Mouse (Mus musculus) cerebellum, adult (tissue): ENCODE measurements at regions not wholly inside any gene's neighbourhood (a gene's known extent, or its start where the extent isn't known, plus 50 kb on each side); places are given as distances from the start of the nearest gene placed in this dataset.

Experiments used
- ATAC-seq: cut with Nextera tagmentation; 2 replicates; pipeline ENCODE4 v1.9.2; 2017; ENCODE audit warnings: mild to moderate bottlenecking, moderate library complexity, mixed read lengths; ENCODE audit not compliant: insufficient number of reproducible peaks, low FRiP score, low TSS enrichment

DNA sequence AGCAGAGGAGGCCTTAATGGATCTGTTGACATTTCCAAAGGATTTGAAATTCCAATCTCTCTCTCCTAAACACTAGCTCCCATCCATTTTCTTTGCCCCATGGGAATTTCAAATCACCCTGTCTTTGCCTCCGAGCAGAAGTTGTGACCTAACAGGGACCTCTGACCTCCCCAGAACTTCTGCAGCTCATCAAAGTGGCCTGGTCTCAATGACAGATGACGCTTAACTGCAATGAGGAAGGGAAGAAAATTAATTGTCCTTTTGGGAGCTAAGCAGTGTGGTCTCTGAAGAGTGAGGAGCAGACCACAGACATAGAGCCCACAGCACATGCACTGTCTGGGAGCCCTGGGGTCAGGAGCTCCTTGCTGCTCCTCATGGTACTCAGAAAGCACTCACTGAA is 155.3 kb downstream of the Tox3 start:
- ATAC-seq, result no peak

DNA sequence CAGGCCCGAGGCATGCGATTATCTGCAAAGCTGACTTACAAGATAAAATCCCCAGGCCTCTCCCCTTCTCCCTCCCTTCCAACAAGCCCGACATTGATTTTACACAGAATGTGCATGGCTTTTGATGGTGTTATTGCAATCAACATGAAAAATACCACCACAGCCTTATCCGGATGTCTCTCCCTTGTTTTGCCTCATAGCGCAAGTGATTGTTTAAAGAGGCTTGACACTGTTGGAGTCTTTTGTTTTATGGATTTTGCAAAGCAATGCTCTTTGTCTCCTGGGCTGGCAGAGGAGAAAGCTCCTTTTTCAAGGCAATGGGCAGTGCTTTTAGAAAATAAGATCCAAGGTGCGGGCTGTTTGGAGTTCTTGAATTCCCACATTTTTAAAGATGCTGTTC is 165.3 kb downstream of the Tox3 start:
- no peak for ATAC-seq

DNA sequence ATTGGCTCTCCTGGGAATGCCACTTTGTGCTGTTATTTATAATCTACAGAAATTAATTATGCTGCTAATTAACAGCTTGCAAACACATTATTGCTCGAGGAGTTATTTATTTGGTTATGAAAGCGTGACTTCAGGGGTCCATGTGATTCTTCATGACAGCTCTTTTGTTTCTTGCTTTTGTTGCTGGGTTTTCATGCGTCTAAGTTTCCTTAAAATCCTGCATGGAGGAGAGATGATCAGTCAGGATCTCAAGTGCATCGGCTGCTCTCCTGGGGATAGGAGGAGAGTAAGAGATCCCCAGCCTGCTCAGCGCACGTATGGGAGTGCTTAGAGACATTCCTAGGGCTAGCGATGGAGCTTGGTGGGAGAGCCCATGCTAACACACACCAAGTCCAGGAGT is 171.4 kb downstream of the Tox3 start:
- no peak for ATAC-seq

DNA sequence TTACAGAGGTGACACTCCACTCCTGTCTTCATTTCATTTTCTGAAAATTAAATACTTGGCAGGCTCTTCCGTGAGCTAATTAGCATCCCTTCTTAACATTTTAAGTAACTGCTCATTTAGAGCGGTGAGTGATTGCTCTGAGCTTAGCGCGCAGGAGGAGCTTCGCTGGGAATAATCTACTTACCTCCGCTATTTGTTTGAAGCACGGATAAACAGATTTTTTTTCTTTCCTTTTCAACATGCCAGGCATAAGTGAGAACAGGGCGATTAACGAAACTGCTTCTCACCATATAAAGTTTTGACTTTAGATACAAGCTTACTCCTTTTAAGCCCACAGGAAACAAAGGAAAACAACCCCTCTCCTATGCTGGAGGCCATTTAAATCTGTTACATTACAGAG is 171.8 kb downstream of the Tox3 start:
- ATAC-seq, result no peak

DNA sequence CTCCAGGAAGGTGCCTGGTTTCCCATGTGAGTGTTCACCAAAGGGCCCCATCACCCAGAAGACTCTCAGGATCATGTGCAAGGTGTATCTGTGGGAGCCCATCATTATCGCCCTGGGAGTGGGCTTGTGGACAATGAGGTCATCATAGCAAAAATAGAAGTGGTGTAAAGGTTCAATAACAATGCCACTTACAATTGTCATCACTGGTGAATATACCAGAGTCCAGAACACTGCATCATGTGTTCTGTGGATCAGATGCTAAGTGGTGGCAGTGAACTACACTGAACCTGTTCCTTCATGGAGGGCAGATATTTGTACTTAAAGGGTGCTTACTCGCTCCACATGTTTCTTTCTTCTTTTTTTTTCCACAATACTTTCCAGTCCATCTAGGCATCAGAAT is 181.5 kb downstream of the Tox3 start:
- ATAC-seq, result no peak

DNA sequence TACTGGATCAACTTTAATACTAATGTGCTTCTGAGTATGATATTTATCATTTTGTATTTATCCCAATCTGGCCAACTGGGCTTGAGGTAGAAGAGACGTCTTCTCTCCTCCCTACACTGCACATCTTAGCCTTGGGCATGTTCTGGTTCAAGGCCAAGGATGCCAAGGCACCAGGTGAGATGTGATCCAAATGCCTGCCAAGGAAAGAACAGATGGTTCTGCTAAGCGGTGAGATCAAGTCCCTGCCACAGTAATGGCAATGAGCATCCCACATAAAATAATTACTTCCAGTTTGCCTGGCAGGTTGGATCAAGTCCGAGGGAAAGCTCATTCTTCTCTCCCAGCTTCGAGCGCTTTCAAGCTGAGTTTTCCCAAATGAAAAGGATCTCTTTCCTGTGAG is 196.7 kb downstream of the Tox3 start:
- peak; percentile 72 for ATAC-seq

DNA sequence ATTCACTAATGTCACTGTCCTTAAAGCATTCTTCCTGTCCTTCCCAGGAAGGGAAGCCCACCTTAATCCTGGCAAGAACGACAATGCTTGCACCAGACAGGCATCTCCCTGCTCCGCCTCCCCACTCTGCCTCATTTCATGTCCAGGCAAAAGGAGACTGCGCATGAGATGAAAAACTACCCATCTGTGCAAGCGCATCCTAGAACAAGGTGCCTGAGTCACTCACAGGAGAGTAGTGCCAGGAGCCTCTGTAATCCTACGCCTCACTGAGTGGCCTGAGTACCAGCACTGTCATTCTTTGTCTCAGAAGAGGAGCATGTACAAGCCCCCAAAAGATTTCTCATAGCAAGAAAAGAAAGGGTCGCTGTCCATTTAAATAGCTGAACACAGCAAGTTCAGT is 198.2 kb downstream of the Tox3 start:
- 0 out of 2 replicates have a peak, but pooled peaks have one; percentile 48 for ATAC-seq

DNA sequence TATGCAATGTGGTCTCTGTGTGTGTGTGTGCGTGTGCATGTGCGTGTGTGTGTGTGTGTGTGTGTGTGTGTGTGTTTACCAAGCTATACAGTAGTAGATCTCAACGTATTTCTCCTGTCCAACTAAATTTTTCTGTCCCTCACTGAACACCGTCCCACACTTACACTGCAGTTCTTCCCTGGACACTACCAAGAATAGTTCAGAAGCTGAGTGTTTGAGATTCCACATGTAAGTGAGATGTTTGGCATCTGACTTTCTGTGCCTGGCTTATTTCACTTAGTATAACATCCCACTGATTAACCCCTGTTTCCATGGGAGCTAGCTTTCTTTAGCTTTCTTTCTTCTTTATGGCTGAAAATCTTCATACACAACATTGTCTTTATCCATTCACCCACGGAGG is 213.5 kb downstream of the Tox3 start:
- ATAC-seq, result no peak

DNA sequence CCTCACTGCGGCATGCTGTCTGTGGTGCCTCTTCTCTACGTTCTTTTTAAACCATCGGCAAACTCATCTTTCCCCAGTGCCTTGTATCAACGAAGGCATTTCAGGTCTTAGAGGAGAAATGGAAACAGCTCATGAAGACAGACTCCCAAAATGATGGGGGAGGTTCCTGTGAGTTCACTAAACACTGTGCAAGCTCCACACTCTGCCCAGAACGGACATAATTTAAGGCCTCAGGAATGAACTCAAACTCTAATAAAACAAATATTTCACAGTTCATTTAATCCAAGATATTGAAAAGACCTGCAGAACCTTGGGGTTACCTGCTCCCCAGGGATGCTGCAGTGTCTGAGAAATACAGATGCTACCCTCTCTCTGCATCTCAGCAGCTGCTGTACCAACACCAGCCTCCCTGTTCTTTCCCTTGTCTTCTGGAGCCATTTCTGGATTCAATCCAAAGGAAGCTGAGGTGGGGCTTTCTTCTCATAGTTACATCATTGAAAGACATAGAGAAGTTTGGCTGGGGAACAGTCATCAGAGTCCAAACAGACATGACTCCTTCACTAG is 217.4 kb downstream of the Tox3 start:
- ATAC-seq, result no peak

DNA sequence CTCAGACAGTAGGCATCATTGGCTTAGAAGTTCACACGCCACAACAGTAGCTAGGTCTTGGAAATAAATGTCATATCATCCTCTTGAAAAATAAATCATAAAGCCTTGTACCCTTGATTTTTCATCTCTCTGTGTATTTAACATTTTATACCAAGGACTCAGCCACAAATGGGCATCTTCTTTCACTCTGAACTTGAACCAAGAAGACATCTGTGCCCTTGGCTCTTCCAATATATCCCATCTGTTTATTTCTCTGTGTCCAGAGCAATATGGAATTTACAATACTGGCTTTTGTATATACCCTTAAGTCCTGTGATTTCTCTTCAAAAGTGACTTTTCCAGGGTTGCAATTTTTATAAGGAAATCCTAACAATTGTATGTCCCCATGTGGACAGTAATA is 222.7 kb downstream of the Tox3 start:
- no peak for ATAC-seq

DNA sequence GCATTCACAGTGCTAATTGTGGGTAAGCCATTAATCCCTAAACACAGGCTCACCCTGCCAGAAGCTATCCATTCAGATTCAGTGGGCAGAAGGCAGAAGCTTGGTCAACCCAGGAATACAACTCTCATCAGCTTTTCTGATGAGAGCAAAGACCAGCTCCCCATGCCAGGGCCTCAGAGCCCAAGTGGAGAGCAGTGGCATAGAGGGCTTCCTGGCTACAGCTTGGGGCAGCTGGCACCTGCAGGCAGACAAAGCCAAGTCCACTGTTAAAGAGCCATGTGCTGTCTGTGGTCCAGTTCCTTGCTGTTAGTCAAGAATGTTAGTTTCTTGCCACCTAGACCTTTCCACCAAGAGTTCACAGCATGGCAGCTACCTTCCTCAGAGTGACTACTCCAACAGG is 225.0 kb downstream of the Tox3 start:
- ATAC-seq, result no peak

DNA sequence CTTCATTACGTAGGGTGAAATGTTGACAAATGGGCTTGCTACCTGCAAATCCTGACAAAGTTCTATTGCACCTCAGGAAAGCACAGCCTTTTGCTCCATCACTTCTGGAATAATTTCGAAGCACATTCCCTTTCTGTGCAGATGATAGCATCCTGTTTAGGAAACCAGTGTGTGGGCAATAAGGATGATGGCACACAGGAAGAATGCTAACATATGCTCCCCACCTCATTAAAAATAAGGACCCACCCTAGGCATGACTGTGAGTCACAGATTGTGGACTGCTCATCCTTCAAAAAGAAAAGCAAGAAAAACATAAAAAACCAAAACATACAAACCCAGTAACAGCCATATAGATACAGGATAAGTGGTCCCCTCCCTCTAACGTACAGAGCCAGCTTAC is 226.2 kb downstream of the Tox3 start:
- ATAC-seq, result no peak

DNA sequence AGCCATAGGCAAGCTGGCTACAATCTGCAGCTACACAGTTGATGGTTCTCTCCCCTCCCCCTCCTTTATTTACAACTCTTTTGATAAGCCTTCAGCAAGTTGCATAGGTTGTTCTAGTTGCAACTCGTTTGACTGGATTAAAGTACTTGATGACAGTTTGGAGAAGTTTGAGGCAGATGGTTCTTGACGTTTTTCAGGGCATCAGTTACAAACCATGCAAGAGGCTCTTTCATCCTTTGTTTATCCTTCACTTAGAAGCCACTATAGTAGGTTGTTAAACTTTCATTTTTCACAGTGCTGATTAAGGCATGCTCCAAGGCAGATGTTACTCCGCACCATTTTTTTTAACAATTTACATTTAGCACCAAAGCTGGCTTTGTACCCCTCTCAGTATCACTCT is 227.1 kb downstream of the Tox3 start:
- no peak for ATAC-seq

DNA sequence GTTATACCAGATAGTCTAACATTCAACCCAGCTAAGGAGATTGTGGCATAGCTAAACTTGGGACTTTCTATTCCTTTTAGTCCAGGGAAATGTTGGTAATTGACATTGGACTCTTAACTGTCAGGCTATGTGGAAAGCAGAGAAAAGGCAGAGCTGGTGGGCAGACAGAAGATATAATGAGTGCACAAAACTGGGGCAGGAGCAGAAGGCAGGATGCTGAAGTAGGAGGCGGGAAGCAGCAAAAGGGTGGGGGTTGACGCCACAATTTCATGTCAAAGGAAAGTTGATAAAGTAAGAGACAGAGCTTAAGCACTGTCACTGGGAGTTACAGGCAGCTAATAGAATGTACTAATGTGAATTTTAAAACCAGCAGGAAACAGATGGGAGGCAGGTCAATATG is 232.7 kb downstream of the Tox3 start:
- no peak for ATAC-seq

DNA sequence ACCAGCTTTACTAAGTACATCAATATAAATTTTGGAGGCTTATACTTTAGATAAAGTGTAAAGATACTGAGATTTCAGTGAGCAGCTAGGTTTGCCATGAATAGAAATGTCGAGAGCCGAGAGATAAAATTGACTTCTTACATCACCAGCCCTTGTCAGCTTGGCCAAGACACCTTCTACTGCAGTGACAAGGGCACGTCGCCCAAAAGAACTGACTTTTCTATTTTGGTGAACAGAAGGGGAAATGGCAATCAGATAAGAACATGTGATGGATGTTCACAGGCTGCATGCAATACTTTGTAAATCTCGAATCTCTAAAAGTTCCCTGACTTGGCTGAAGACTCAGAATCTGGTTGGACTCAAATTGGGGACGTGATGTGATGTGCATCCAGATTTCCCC is 247.6 kb downstream of the Tox3 start:
- no peak for ATAC-seq

DNA sequence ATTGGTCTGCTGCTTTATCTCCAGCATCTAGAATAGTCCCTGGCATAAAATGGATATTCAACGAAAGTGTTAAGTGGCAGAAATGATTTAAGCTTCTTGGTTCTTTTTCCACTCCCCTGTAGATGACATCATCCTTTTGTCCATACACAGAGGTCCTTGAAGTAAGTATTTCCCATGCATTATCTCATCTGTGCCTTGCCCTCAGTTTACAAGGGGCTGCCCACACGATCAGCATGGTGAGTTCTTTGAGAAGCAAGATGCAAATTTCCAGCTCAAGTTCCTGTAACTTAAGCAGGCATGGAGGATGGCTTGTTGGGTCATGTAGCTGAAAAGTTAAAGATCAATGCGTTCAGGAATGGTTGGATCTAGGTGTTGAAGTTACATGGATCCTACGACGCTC is 265.5 kb downstream of the Tox3 start:
- ATAC-seq, result no peak

DNA sequence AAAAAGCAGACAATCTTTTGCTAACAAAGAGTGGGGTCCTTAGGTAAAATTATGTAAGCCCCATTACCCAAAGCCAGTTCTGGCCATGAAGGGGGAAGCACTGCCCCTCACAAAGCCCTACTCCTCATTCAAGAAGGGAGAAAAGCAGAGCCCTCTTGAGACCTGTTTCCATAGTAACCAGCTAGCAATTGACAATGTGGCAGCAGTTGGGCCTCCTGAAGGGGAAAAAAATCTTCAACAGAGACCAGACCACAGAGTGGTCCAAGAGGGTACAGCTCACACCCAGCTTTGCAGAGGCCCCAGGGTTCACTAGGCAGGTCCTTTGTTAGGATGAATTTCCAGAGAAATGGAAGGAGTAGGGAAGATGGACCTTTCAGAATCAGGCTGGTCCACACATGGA is 271.8 kb downstream of the Tox3 start:
- no peak for ATAC-seq

DNA sequence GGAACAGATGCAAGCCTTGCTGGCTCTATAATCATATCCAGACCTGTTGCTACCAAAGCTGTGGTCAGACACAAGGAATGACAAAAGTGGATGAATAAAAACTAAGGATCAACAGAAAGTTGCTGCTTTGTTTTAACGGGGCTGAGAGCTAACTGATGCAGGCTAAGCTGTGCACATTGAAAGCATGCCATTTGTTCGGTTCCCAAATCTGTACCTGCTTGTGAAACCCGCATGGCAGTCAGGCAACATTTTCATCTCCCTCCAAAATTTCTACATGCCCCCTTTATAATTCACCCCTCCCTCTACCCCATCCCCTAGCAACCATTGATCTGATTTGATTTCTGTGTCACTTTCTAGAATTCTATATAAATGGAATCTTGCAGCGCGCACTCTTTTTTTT is 272.3 kb downstream of the Tox3 start:
- no peak for ATAC-seq

DNA sequence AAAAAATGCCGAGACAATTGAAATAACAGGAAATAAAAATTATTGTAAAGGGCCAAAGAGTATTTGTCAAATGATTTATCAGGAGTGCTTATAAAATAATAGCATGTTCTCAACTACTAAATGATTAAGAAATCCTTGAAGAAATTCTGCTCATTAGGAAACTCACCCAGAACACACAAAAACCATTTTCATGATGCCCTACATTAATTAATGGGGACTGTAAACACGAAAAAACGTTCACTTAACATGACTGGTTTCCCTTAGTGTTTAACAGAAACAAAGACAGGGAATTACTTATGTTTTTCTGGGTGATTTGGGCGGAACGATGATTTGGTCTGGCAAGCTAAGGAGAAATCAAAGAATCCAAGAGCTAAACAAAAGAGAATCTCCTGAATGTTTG is 278.1 kb downstream of the Tox3 start:
- ATAC-seq, result no peak

DNA sequence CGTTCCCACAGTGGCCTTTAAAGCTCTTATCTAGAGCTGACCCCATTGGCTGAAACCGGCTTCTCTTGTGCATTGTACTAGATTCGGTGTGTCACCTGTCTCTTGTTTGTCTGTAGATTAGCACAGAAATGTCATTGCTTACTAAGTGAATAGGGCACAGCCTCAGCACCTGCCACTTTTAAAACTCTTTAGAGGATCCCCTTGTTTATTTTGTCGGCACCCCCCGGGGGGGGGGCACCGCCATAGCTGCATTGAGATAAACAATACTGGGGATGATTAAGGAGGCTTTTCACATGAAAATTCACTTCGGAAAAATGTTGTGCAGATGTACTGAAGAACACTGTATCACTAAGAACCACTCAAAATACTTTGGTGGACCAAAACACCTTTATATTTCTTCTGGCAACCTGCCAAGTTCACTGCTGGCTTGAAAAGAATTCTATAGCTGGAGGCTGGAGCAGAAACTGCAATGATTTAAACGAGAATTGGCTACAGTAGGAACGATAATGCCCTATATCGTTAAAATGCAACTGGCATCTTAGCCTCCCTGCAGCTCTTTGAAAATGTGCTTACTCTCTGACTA is 278.6 kb downstream of the Tox3 start:
- no peak for ATAC-seq

DNA sequence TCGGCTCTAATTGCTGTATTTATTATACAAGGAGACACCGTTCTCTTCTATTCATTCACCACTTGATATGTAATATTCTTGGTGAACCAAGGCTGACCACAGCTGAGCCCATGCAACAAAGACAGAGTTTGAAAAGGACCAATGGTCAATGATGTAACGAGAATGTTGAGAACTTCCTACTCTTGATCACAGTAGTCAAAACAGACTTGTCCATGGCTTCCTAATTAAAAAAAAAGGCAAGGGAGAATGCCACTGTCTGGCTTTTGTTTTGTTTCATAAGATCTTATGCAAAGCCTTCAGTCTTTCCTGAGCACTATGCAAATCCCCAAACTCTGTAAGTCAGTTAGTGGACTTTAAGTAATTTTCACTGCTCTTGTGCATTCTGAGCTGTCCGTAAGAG is 279.7 kb downstream of the Tox3 start:
- ATAC-seq, result no peak

DNA sequence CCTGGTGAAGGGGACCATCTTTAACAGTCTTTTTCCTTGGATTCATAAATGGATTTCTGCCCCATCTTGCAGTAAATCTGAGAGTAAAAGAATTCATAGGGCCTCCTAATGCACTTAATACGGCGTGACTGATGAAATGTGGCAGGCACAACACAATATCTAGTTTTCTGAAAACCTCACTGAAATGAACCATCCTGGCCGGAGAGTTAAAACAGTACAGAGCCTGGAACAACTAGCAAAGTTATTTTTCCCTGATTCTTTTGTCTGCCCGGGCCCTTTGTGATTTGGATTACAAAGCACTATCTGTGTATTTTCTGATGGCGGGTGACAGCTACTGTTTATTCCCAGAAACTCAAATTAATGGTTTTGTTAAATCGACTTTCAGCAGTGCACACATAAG is 283.8 kb downstream of the Tox3 start:
- ATAC-seq, result no peak

DNA sequence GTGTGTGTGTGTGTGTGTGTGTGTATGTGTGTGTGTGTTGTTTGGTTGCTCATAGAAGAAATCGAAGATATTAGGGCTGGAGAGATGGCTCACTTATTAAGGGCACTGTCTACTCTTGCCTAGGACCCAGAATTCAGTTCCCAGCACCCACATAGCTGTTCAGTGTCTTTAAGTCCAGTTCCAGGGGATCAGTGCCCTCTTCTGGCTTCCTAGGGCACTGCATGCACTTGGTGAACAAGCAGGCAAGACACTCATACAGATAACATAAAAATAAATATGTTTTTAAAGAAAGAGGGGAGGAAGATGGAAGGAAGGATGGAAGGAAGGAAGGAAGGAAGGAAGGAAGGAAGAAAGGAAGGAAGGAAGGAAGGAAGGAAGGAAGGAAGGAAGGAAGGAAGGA is 284.9 kb downstream of the Tox3 start:
- ATAC-seq, result no peak
